Mouse (Mus musculus) bone marrow, adult 2 months (tissue): Measurements from ENCODE around the gene Pitpnb.

ENCODE experiments used
- CTCF ChIP-seq: fragments of 200-500 bp; IDR thresholded peaks from 2 replicates; pipeline ENCODE4 v1.5.1; 2011; ENCODE audit warnings: low read length, control low read depth; ENCODE audit not compliant: control insufficient read depth, insufficient read depth
- POLR2A ChIP-seq: fragments of 200-500 bp; IDR thresholded peaks from 2 replicates; pipeline ENCODE4 v1.6.1; 2011; ENCODE audit warnings: low read depth, mild to moderate bottlenecking, control low read depth, low read length, borderline replicate concordance; ENCODE audit not compliant: control insufficient read depth

DNA sequence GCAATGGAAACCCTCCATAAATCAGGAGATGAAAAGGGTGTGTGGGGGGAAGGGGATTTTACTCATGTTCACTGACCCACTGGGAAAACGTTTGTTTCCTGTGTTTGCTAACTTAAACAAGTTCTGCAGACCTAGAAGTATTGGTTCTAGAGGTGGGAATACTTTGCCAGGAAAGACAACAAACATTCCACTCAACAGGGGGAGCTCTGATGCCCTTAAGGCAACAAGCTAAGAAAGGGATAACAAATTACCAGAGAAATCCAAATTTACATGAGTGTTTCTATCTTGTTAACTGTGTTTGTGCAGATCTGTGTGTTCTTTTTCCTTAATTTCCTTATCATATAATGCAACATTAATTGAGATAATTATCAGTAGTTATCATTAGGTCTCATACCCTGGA, 4.8 kb upstream of the Pitpnb start:
- no peak for TF ChIP-seq CTCF
- TF ChIP-seq POLR2A: no peak
